Mouse (Mus musculus): ENCODE results near the gene Mxd3. TPM values are rescaled to one million over a fixed set of nuclear protein-coding genes. Genes with fewer than 3 reads are reported as not detected.
A peak's percentile ranks its signal among the peaks of the same experiment; 100 is the strongest.

The Mxd3 gene
- polyA plus RNA-seq (2012; ENCODE audit: insufficient read depth, insufficient read length, missing spikeins): 8.6 and 8.8 TPM in 2 replicates

DNA sequence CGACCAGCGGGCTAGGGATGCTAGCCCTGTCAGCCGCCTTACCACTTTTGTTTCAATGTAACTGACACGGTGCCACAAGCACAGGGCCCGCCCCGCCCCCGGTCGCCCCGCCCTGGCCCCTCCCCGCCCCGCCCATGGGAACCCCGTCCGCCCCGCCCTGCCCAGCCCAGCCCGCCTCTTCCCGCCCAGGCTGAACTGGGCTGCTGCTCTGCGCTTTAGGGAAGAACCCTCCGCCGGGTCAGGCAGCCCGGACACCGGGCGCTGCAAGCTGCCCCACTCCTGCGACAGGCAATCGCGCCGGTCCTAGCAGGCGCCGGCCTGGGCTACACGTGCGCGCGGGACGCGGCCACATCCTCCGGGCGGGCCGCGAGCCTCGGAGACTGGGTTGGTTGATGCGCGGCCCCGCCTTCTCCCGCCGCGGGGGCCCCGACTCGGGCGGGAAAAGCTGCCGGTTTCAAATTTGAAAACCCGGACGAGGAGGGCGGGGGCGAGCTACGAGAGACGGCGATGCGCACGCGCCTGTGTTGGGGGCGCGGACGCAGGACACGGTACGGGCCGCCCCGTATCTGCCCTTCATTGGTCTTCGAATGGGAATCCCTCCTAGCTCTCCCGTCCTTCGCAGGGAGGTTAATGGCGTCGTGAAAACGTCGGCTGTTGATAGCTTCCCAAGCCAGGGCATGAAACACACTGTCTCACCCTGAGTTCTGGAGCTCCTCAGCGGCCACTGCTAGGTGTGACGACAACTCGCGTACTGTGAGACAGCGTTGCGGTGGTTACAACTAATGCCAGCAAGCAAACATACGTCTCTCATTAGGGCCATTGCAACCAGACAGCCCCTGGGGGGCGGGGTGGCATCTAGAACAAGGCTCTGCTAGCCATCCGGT is at the start of gene Mxd3:
TSS of gene Mxd3 (minus strand) at position 141 of the 884 bp plus-strand sequence.
- Histone ChIP-seq H3K27ac (ENCODE audit: insufficient read depth, low read depth, low read length) (peak within 1 kb of the TSS; percentile 69), H3K4me3 (ENCODE audit: insufficient read depth, low read length) (peak within 1 kb of the TSS; percentile 83), H3K4me1 (ENCODE audit: control insufficient read depth, insufficient read depth, low read length) (peaks cover 14% of the 10 kb centered on the region)
- TF ChIP-seq CTCF (IDR thresholded peaks at IDR 0.05; ENCODE audit: low read depth, low read length): no peak
- no peak for TF ChIP-seq POLR2A (IDR thresholded peaks at IDR 0.05; ENCODE audit: borderline replicate concordance, low read depth, low read length)

DNA sequence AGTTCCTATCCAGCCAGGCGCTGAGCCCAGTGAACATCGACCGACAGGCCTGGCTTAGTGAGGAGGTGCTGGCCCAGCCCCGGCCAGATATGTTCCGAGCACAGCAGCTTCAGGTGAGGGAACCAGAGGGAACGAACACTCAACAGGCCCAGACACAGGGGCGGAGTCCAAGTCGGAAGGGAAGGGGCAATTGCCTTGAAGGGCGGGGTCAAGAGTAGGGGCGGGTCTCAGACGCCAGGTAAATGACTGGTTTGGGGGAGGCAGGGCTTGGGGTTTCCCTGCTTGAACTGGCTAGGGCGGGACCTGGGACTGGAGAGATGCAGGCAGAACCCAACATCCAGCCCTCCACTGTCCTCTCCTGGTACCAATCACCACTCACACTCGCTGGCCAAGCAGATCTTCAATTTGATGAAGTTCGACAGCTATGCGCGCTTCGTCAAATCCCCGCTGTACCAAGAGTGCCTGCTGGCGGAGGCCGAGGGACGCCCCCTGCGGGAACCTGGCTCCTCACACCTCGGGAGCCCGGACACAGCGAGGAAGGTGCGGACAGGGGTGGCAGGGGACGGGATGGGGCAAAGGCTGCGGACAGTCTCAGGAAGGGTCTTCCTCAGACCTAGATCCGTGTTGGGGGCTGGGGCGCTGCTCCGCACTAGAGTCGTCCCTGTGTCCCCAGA is 49.4 kb upstream of the Mxd3 start:
- H3K27ac ChIP-seq (ENCODE audit: insufficient read depth, low read depth, low read length): no peak overlapping the region
- H3K4me1 ChIP-seq (ENCODE audit: control insufficient read depth, insufficient read depth, low read length): no peaks in the 10 kb centered on the region
- TF ChIP-seq CTCF (IDR thresholded peaks at IDR 0.05; ENCODE audit: low read depth, low read length) (no peak), POLR2A (IDR thresholded peaks at IDR 0.05; ENCODE audit: borderline replicate concordance, low read depth, low read length) (no peak)
- H3K4me3 ChIP-seq (ENCODE audit: insufficient read depth, low read length): no peak overlapping the region

DNA sequence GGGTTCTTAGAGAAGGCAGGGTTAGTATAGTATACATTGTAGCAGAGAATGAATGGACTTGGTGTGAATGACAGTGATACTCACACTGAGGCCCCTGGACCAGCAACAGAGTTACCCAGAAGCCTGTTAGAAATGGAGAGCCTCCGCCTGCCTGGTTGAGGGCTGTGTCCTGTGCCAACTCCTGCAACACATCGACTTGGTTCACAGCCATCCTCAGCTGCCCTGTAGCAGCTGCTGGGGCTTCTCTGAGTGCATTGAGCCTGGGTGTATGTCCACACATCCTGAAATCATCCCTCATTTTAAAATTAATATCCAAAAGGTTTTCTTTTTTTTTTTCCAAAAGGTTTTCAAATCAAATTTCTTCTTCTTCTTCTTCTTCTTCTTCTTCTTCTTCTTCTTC is 46.3 kb upstream of the Mxd3 start:
- Histone ChIP-seq H3K4me1 (ENCODE audit: control insufficient read depth, insufficient read depth, low read length) (peaks cover 25% of the 10 kb centered on the region), H3K27ac (ENCODE audit: insufficient read depth, low read depth, low read length) (no peak overlapping the region), H3K4me3 (ENCODE audit: insufficient read depth, low read length) (no peak overlapping the region)
- TF ChIP-seq CTCF (IDR thresholded peaks at IDR 0.05; ENCODE audit: low read depth, low read length) (no peak), POLR2A (IDR thresholded peaks at IDR 0.05; ENCODE audit: borderline replicate concordance, low read depth, low read length) (no peak)

DNA sequence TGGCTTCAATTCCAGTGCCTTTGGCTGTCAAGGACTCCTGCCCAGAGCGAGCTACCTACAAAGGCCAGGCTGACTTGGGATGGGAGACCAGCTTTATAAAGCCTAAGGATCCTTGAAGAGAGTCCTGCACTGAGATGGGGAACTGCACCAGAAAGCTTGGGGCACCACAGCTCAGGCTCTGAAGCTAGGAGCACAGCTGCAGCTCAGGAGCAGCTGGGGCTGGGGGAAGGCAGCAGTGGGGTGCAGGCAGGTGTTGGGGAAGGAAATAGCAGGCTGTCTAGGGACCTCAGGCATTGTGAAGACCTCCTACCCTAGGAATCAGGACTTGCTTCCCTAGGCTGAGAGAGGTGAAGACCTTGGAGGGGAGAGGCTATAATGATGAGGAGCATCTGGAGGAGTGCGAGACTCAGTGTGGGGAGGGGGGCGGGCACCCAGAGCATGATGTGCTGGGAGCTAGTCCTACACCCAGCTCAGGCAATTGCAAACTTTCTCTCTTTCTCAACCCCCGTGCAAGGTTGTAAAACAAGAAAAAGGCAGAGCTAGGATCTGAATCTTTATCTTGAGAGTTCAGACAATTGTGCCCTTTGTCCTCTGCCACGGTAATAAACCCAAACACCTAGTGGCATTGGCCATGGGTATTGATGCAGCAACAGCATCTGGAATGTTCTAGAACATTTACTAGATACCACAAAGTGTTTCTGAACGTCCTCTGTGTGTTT is 44.7 kb upstream of the Mxd3 start:
- Histone ChIP-seq H3K4me1 (ENCODE audit: control insufficient read depth, insufficient read depth, low read length) (peaks cover 32% of the 10 kb centered on the region), H3K4me3 (ENCODE audit: insufficient read depth, low read length) (no peak overlapping the region), H3K27ac (ENCODE audit: insufficient read depth, low read depth, low read length) (no peak overlapping the region)
- TF ChIP-seq POLR2A (IDR thresholded peaks at IDR 0.05; ENCODE audit: borderline replicate concordance, low read depth, low read length): no peak
- no peak for TF ChIP-seq CTCF (IDR thresholded peaks at IDR 0.05; ENCODE audit: low read depth, low read length)

DNA sequence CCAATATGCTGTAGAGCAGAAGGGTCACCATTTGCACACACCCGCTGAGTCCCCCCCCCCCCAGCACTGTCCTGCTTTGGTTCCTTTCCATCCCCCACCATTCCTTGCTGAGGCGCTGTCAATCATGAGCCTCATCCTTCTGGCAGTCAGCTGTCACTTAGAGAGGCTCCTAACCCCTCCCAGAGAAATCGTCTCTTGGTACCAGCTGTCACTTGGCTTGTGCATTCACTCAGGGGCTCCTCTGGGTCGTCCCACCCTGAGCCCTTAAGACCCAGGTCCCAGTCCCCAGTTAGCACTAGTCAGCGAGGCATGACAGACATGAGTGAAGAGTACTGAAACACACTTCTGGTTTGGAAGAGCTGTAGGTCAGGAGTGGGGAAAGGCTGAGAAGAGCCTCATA is 42.1 kb upstream of the Mxd3 start:
- TF ChIP-seq POLR2A (IDR thresholded peaks at IDR 0.05; ENCODE audit: borderline replicate concordance, low read depth, low read length) (no peak), CTCF (IDR thresholded peaks at IDR 0.05; ENCODE audit: low read depth, low read length) (no peak)
- H3K4me1 ChIP-seq (ENCODE audit: control insufficient read depth, insufficient read depth, low read length): peaks cover 39% of the 10 kb centered on the region
- H3K4me3 ChIP-seq (ENCODE audit: insufficient read depth, low read length): no peak overlapping the region
- no peak overlapping the region for H3K27ac ChIP-seq (ENCODE audit: insufficient read depth, low read depth, low read length)

DNA sequence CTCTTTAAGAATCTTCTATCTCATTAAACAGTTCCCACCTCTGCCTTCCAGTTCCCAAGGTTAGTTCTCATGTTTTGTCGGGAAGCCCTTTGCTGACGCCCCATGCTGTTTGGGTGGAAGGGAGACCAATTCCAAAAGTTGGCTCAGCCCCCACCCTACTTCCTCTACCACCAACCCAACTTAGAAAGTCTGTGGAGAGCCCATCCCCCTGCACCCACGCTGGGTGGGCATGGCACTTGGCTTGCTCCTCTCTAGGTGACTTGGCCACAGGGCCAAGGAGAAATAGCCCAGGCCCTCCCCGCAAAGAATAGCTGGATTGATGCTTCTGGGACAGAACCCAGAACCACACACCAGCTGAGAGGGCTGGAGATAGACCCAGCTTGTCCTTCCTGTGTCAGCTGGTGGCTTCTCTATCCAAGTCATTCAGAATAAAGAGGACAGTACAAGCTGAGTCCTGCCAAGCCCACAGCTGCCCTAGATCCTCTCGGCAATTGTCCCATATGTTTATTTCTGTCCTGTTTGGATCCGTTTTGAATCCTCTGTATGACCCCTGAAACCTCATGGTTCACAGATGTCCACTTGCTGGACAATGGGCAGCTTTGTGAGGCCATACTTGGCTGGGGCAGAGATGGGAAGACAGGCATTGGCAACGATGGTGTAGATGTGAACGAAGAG is 41.5 kb upstream of the Mxd3 start:
- no peak overlapping the region for H3K4me3 ChIP-seq (ENCODE audit: insufficient read depth, low read length)
- no peak overlapping the region for H3K27ac ChIP-seq (ENCODE audit: insufficient read depth, low read depth, low read length)
- no peak for TF ChIP-seq POLR2A (IDR thresholded peaks at IDR 0.05; ENCODE audit: borderline replicate concordance, low read depth, low read length)
- TF ChIP-seq CTCF (IDR thresholded peaks at IDR 0.05; ENCODE audit: low read depth, low read length): no peak
- peaks cover 39% of the 10 kb centered on the region for H3K4me1 ChIP-seq (ENCODE audit: control insufficient read depth, insufficient read depth, low read length)

DNA sequence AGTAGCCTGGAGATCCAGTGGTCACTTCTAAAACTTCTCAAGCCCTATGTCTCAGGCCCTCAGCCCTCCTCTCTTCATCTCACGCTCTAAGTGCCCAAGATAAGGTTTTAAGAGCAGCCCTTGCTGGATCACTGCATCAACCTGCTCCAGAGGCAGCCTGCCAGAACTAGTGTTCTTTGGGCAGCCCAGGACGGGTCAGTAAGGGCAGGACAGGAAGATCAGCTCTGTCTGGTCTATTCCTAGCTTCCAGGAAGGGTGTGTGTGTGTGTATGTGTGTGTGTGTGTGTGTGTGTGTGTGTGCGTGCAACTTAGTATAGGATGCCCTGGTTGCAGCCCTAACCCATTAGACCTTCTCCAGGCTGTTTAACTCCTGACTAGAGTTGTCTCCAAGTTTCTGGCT is 40.6 kb upstream of the Mxd3 start:
- Histone ChIP-seq H3K4me3 (ENCODE audit: insufficient read depth, low read length) (peak overlapping the region; percentile 72), H3K4me1 (ENCODE audit: control insufficient read depth, insufficient read depth, low read length) (peaks cover 39% of the 10 kb centered on the region), H3K27ac (ENCODE audit: insufficient read depth, low read depth, low read length) (peak overlapping the region; percentile 93)
- TF ChIP-seq CTCF (IDR thresholded peaks at IDR 0.05; ENCODE audit: low read depth, low read length) (no peak), POLR2A (IDR thresholded peaks at IDR 0.05; ENCODE audit: borderline replicate concordance, low read depth, low read length) (no peak)

DNA sequence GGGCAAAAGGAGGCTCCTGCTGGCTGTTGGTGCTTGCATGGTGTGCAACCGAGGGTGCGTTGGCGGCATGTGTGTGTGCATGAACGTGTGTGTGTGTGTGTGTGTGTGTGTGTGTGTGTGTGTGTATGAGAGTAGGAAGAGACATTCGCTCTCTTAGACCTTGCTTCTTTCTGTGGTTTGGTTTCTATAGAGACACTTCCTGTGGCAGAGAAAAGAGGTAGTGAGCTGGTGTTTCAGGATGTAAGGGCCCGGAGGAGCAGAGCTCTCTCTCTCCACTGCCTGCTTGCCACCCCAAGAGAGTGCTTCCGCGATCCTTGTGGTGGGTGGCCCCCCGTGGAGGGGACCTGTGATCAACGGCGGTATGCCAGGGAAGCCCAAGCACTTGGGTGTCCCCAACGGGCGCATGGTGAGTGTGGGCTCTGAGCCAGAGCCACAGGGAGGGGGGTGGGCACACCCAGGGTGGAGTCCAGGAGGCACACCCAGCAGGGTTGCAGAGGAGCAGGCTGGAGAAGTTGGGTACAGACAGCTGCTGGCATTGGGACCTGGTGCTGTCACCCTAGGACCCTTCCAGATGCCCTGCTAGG is 40.0 kb upstream of the Mxd3 start, which contains the start of gene Rgs14:
TSS of gene Rgs14 (plus strand) at position 202 of the 584 bp plus-strand sequence.
- TF ChIP-seq CTCF (IDR thresholded peaks at IDR 0.05; ENCODE audit: low read depth, low read length): no peak
- peak; percentile 59; the same call in 1 of the 2 replicates for TF ChIP-seq POLR2A (IDR thresholded peaks at IDR 0.05; ENCODE audit: borderline replicate concordance, low read depth, low read length)
- peaks cover 39% of the 10 kb centered on the region for H3K4me1 ChIP-seq (ENCODE audit: control insufficient read depth, insufficient read depth, low read length)
- H3K27ac ChIP-seq (ENCODE audit: insufficient read depth, low read depth, low read length): peak within 1 kb of the TSS; percentile 93
- peak within 1 kb of the TSS; percentile 72 for H3K4me3 ChIP-seq (ENCODE audit: insufficient read depth, low read length)

DNA sequence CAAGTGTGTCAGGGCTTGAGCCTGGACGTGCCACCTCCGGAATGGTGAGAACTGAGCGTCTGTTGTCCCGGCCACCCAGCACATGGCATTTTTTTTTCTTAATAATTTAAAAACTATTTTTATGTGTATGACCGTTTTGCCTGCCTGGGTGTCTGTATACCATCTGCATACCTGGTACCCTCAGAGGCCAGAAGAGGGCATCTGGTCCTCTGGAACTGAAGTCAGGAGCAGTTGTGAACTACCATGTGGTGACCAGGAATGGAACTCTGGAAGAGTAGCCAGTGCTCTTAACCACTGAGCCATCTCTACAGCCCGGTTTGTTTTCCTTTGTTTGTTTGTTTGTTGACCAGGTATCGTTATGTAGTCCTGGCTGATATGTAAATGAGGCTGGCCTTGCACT is 38.8 kb upstream of the Mxd3 start:
- Histone ChIP-seq H3K4me1 (ENCODE audit: control insufficient read depth, insufficient read depth, low read length) (peaks cover 39% of the 10 kb centered on the region), H3K4me3 (ENCODE audit: insufficient read depth, low read length) (no peak overlapping the region), H3K27ac (ENCODE audit: insufficient read depth, low read depth, low read length) (no peak overlapping the region)
- no peak for TF ChIP-seq CTCF (IDR thresholded peaks at IDR 0.05; ENCODE audit: low read depth, low read length)
- TF ChIP-seq POLR2A (IDR thresholded peaks at IDR 0.05; ENCODE audit: borderline replicate concordance, low read depth, low read length): no peak
